ENCODE assay signal across 8 mouse cellular contexts in genomic region chr11:96536146-96536545, GRCm38 (mm10).
DNase-seq lines count a peak whose midpoint lies in the region; ATAC-seq lines count a peak whose summit lies in the region.

No protein-coding gene starts in this region.

- no peak for ATAC-seq in heart, embryonic 11.5 days (replicated peaks; ENCODE audit: insufficient number of reproducible peaks, low FRiP score, low TSS enrichment)
- peak; percentile 37; the same call in 1 of the 2 replicates for ATAC-seq in granulocyte monocyte progenitor cell, adult 5-6 weeks (replicated peaks; ENCODE audit: poor library complexity, severe bottlenecking)
- ATAC-seq in neutrophil, adult 5-6 weeks (ENCODE audit: extremely low read depth, insufficient number of reproducible peaks, low FRiP score, poor library complexity, severe bottlenecking), result peak; percentile 44; the same call in 1 of the 2 replicates
- no peak for ATAC-seq in erythroid progenitor cell, adult 5-6 weeks (replicated peaks; ENCODE audit: low FRiP score, poor library complexity, severe bottlenecking)

- no peaks in the 10 kb centered on the region for H3K4me1 ChIP-seq in heart, embryonic 11.5 days (ENCODE audit: control insufficient read depth, insufficient read depth, low read length)

- H3K27ac ChIP-seq in heart, embryonic 11.5 days (ENCODE audit: low read depth, low read length), result no peak overlapping the region

- WGBS in heart, embryonic 11.5 days (ENCODE audit: insufficient replicate concordance), result 21% methylated on average over 5 of the region's 5 CpGs

- no peak overlapping the region for H3K4me2 ChIP-seq in heart, embryonic 11.5 days

- no peak overlapping the region for H3K4me3 ChIP-seq in heart, embryonic 11.5 days (ENCODE audit: low read depth, low read length)

- no peaks in the 10 kb centered on the region for H3K36me3 ChIP-seq in heart, embryonic 11.5 days (ENCODE audit: control insufficient read depth, insufficient read depth, low read length)

- peak; percentile 35 for DNase-seq in heart, adult 11 months
- peak; percentile 42 for DNase-seq in A20 (ENCODE audit: low read depth, low spot score)
- DNase-seq in Muller cell, postnatal 12 days (ENCODE audit: inconsistent ontology term), result peak; percentile 12
- peak; percentile 25 for DNase-seq in layer of hippocampus, adult 9-10 months (ENCODE audit: low spot score)

- peaks cover 24% of the 10 kb centered on the region for H3K27me3 ChIP-seq in heart, embryonic 11.5 days (ENCODE audit: control insufficient read depth, insufficient read depth, low read length)

- H3K9ac ChIP-seq in heart, embryonic 11.5 days (ENCODE audit: low read depth, low read length), result no peak overlapping the region

- no peaks in the 10 kb centered on the region for H3K9me3 ChIP-seq in heart, embryonic 11.5 days (replicated peaks; ENCODE audit: control insufficient read depth, low read length)

Comparison
In these comparisons a context has a peak if more than half of its experiments do, and no peak if none do; other contexts are left out.
1. ATAC-seq: peak in granulocyte monocyte progenitor cell, adult 5-6 weeks (single experiment) and neutrophil, adult 5-6 weeks (single experiment); none in heart, embryonic 11.5 days (single experiment) and erythroid progenitor cell, adult 5-6 weeks (single experiment).
2. Peak in every context shown above with its lines, with median percentiles within 50 percentile points of each other: DNase-seq.